Mouse (Mus musculus): ENCODE measurements around the gene Coq4. TPM values are rescaled to one million over a fixed set of nuclear protein-coding genes. Genes with fewer than 3 reads are reported as not detected.

The Coq4 gene
- polyA plus RNA-seq (2015; fragmentation: Nextera tagmentation; extraction: Ambion mirVana), result 28.2 and 31.6 TPM in 2 replicates

DNA sequence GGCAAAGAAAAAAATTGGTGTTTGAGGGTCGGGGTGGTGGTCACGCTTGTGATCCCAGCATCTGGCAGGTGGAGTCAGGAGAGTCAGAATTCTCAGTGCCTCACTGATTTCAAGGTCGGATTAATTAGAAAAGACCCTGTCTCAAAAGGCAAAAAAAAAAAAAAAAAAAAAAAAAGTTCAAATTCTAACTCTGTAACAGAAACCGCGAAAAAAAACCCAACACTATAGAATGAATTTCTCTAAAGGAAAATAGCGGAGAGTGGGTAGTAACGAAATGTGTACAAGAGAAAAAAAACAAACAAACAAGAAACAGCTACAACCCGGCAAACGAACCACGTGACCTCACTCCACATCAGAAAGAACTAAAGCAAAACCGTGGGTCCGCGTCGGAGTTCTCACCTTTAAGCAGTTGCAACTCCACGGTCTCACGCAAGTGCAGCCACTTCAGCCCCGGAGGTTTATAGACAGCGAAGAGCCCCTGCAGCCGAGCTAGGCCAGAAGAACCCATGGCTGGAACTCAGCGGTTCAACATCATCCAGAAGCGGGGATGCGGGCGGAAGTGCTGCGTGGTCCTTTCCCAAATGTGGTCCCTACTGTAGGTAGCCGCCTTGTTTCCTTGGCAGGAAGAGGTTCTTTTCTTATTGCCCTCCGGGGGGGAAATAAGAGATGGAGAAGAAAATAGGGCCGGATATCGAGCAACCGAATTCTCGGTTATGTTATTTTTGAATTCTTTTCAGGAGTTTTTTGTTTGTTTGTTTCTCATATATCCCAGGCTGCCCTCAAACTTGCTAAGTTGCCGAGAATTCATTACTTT is at the start of gene Coq4:
TSS of gene Coq4 (plus strand) at position 390 of the 814 bp plus-strand sequence.
- peak within 1 kb of the TSS; percentile 66 for H3K4me3 ChIP-seq
- peak within 1 kb of the TSS; percentile 85 for H3K4me2 ChIP-seq (replicated peaks)
- H3K36me3 ChIP-seq, result peaks cover 42% of the 10 kb centered on the region
- ATAC-seq (replicated peaks), result peak; percentile 90
- H3K27me3 ChIP-seq, result no peaks in the 10 kb centered on the region
- H3K9me3 ChIP-seq, result no peaks in the 10 kb centered on the region
- H3K9ac ChIP-seq (replicated peaks), result peak within 1 kb of the TSS; percentile 73
- WGBS, result 1% methylated on average over 31 of the region's 31 CpGs
- peak within 1 kb of the TSS; percentile 86 for H3K27ac ChIP-seq (replicated peaks)
- peaks cover 18% of the 10 kb centered on the region for H3K4me1 ChIP-seq

DNA sequence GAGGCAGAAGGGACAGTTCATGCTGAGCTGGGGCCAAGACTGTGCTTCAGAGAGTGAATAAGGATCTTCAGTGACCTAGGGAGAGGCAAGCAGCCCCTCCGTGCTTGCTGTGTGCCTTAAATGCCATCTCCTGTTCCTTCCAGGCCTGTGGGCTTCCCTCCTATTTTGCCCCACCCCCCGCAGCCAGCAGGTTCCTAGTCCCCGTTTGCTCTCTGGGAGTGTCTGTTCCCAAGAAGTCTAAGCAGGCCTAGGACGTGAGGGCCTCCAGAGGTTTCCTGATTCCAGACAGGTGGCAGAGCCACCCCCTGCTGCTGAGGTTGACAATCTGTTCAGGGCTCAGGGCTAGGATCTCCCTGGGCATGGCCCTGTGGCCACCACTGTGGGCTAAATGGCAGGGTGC is 48.5 kb upstream of the Coq4 start:
- ATAC-seq (replicated peaks), result no peak
- 72% methylated on average over 4 of the region's 4 CpGs for WGBS
- H3K36me3 ChIP-seq, result peaks cover 50% of the 10 kb centered on the region

GRCm38 (mm10) chr2:29739368-29739767 is 47.9 kb upstream of the Coq4 start:
- ATAC-seq (replicated peaks), result no peak
- Histone ChIP-seq H3K36me3 (peaks cover 46% of the 10 kb centered on the region), H3K9me3 (no peaks in the 10 kb centered on the region), H3K4me1 (no peaks in the 10 kb centered on the region), H3K9ac (replicated peaks) (no peak overlapping the region), H3K4me2 (replicated peaks) (no peak overlapping the region), H3K27ac (replicated peaks) (no peak overlapping the region), H3K4me3 (no peak overlapping the region), H3K27me3 (no peaks in the 10 kb centered on the region)
- 74% methylated on average over 5 of the region's 5 CpGs for WGBS

More for the DNA sequence above, 48.5 kb upstream of the Coq4 start:
- Histone ChIP-seq H3K9ac (replicated peaks) (no peak overlapping the region), H3K27ac (replicated peaks) (no peak overlapping the region), H3K27me3 (no peaks in the 10 kb centered on the region), H3K9me3 (no peaks in the 10 kb centered on the region), H3K4me1 (no peaks in the 10 kb centered on the region), H3K4me3 (no peak overlapping the region), H3K4me2 (replicated peaks) (no peak overlapping the region)

GRCm38 (mm10) chr2:29741207-29741606 is 46.1 kb upstream of the Coq4 start:
- H3K36me3 ChIP-seq, result peaks cover 31% of the 10 kb centered on the region
- no peaks in the 10 kb centered on the region for H3K4me1 ChIP-seq
- H3K27me3 ChIP-seq, result peaks cover 3% of the 10 kb centered on the region
- H3K9ac ChIP-seq (replicated peaks), result no peak overlapping the region
- no peak overlapping the region for H3K4me3 ChIP-seq
- no peak overlapping the region for H3K4me2 ChIP-seq (replicated peaks)
- WGBS, result 92% methylated on average over 6 of the region's 6 CpGs
- no peak for ATAC-seq (replicated peaks)
- no peaks in the 10 kb centered on the region for H3K9me3 ChIP-seq
- no peak overlapping the region for H3K27ac ChIP-seq (replicated peaks)

DNA sequence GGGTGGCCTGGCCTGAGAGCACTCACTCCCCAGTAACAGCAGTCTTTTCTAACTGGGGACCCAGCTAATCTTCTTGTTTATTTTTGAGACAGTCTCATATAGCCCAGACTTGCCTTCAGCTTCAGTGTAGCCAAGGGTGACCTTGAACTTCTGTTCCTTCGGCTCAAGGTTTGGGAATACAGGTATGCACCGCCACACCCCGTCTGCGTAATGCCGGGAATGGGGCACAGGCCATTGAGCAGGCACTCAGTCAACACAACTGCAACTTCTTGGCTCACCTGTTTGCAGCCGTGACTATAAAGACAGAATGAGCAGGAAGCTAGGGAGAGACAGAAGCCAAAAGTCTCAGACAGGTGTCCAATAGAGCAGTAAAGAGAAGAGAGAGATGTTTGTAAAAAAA is 43.0 kb upstream of the Coq4 start:
- Histone ChIP-seq H3K9me3 (no peaks in the 10 kb centered on the region), H3K27ac (replicated peaks) (no peak overlapping the region), H3K4me1 (peaks cover 5% of the 10 kb centered on the region), H3K36me3 (peaks cover 7% of the 10 kb centered on the region; the same call in 1 of the 2 replicates), H3K4me3 (no peak overlapping the region), H3K27me3 (peaks cover 23% of the 10 kb centered on the region), H3K4me2 (replicated peaks) (no peak overlapping the region), H3K9ac (replicated peaks) (no peak overlapping the region)
- 93% methylated on average over 6 of the region's 6 CpGs for WGBS
- no peak for ATAC-seq (replicated peaks)

DNA sequence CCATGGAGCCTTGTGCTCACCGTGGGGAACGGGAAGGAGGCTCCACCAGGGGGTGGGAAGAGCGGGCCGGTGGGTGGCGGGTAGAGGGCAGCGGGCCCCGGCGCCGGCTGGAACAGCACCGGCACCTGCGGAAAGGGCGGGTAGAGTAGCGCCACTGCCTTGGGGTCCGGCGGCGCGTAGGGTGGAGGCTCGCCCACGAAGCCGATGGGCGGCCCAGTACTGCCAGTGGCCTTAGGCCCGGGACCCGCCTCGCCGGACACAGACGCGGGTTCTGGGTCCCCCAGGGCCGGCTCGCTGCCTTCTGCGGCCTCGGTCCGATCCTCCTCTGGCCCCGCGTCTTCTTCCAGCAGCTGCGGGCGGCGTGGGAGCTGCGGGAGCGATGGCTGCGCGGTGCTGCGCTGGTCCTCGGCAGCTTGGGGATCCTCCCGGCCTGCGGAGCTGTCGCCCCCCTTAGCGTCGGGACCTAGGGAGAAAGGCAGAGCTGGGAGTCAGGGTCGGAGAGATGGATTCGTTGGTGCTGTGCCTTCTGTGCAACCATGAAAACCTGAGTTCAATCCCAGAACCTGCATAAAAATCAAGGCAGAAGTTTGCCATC is 40.0 kb upstream of the Coq4 start:
- no peaks in the 10 kb centered on the region for H3K36me3 ChIP-seq
- peaks cover 47% of the 10 kb centered on the region for H3K27me3 ChIP-seq
- peak overlapping the region; percentile 36 for H3K9ac ChIP-seq (replicated peaks)
- peaks cover under 1% of the 10 kb centered on the region; the same call in 1 of the 2 replicates for H3K9me3 ChIP-seq
- 2% methylated on average over 50 of the region's 50 CpGs for WGBS
- H3K4me2 ChIP-seq (replicated peaks), result peak overlapping the region; percentile 52
- H3K4me1 ChIP-seq, result peaks cover 5% of the 10 kb centered on the region
- H3K4me3 ChIP-seq, result peak overlapping the region; percentile 34
- no peak for ATAC-seq (replicated peaks)
- H3K27ac ChIP-seq (replicated peaks), result no peak overlapping the region

GRCm38 (mm10) chr2:29747852-29748251 is 39.4 kb upstream of the Coq4 start:
- Histone ChIP-seq H3K4me1 (peaks cover 5% of the 10 kb centered on the region), H3K9me3 (peaks cover 3% of the 10 kb centered on the region; the same call in 1 of the 2 replicates), H3K27ac (replicated peaks) (no peak overlapping the region), H3K4me3 (no peak overlapping the region), H3K4me2 (replicated peaks) (no peak overlapping the region), H3K27me3 (peaks cover 52% of the 10 kb centered on the region), H3K9ac (replicated peaks) (no peak overlapping the region), H3K36me3 (no peaks in the 10 kb centered on the region)
- 51% methylated on average over 5 of the region's 5 CpGs for WGBS
- ATAC-seq (replicated peaks), result no peak

GRCm38 (mm10) chr2:29748499-29748898 is 38.8 kb upstream of the Coq4 start:
- no peak for ATAC-seq (replicated peaks)
- H3K9ac ChIP-seq (replicated peaks), result no peak overlapping the region
- no peak overlapping the region for H3K4me2 ChIP-seq (replicated peaks)
- H3K36me3 ChIP-seq, result no peaks in the 10 kb centered on the region
- H3K9me3 ChIP-seq, result peaks cover 3% of the 10 kb centered on the region; the same call in 1 of the 2 replicates
- no peak overlapping the region for H3K4me3 ChIP-seq
- H3K27ac ChIP-seq (replicated peaks), result no peak overlapping the region
- 84% methylated on average over 4 of the region's 4 CpGs for WGBS
- H3K27me3 ChIP-seq, result peaks cover 56% of the 10 kb centered on the region
- H3K4me1 ChIP-seq, result peaks cover 5% of the 10 kb centered on the region

GRCm38 (mm10) chr2:29751497-29751896 is 35.8 kb upstream of the Coq4 start, which contains the start of gene Gm13420:
TSS of gene Gm13420 (minus strand) at chr2:29751685.
- H3K9ac ChIP-seq (replicated peaks), result no peak within 1 kb of the TSS
- peaks cover 52% of the 10 kb centered on the region for H3K27me3 ChIP-seq
- H3K27ac ChIP-seq (replicated peaks), result no peak within 1 kb of the TSS
- 6% methylated on average over 28 of the region's 28 CpGs for WGBS
- H3K36me3 ChIP-seq, result no peaks in the 10 kb centered on the region
- peaks cover 5% of the 10 kb centered on the region for H3K4me1 ChIP-seq
- ATAC-seq (replicated peaks), result no peak
- no peak within 1 kb of the TSS for H3K4me2 ChIP-seq (replicated peaks)
- peaks cover 3% of the 10 kb centered on the region; the same call in 1 of the 2 replicates for H3K9me3 ChIP-seq
- no peak within 1 kb of the TSS for H3K4me3 ChIP-seq

DNA sequence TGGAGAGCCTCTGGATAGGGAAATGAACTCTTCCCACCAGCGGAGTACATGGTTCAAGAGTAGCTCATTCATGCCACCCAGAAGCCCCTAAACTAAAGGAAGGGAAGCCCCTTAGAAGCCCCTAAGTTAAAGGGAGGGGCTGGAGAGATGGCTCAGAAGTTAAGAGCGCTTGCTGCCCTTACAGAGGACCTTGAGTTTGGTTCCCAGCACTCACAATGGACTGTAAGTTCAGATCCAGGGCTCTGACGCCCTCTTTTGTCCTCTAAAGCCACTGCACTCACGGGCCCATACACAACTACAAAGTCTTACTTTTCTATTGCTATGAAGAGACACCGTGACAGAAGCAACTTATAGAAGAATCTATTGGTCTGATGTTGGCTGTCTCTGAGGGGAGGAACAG is 34.9 kb upstream of the Coq4 start:
- peaks cover 1% of the 10 kb centered on the region for H3K4me1 ChIP-seq
- no peak overlapping the region for H3K4me3 ChIP-seq
- 84% methylated on average over 5 of the region's 5 CpGs for WGBS
- peaks cover 3% of the 10 kb centered on the region; the same call in 1 of the 2 replicates for H3K9me3 ChIP-seq
- H3K9ac ChIP-seq (replicated peaks), result no peak overlapping the region
- ATAC-seq (replicated peaks), result no peak
- H3K27ac ChIP-seq (replicated peaks), result no peak overlapping the region
- peaks cover 47% of the 10 kb centered on the region for H3K27me3 ChIP-seq
- H3K4me2 ChIP-seq (replicated peaks), result no peak overlapping the region
- H3K36me3 ChIP-seq, result no peaks in the 10 kb centered on the region

GRCm38 (mm10) chr2:29755693-29756092 is 31.6 kb upstream of the Coq4 start:
- no peak overlapping the region for H3K4me3 ChIP-seq
- no peak overlapping the region for H3K9ac ChIP-seq (replicated peaks)
- H3K9me3 ChIP-seq, result peaks cover 3% of the 10 kb centered on the region; the same call in 1 of the 2 replicates
- no peak for ATAC-seq (replicated peaks)
- no peaks in the 10 kb centered on the region for H3K36me3 ChIP-seq
- peaks cover 25% of the 10 kb centered on the region for H3K27me3 ChIP-seq
- H3K4me1 ChIP-seq, result no peaks in the 10 kb centered on the region
- H3K4me2 ChIP-seq (replicated peaks), result no peak overlapping the region
- H3K27ac ChIP-seq (replicated peaks), result no peak overlapping the region

DNA sequence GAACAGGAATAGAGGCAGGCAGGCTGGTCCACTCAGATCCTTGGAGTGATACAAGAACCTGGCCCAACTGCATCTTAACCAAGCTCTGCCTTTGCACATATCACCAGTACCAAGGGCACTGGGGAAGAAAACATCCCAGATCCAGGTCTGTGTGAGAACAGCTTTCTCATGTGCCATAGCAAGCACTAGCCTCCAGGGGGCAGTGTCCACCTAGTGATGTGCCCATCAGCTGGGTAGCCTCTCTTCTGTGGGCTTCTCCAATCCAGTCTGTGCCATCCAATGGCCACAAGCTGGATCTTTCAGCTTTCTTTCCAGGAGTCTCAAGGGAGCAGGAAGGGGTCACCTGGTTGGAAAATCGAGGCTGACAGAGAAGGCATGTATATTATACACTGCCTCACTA is 22.5 kb upstream of the Coq4 start:
- H3K27ac ChIP-seq (replicated peaks), result no peak overlapping the region
- ATAC-seq (replicated peaks), result 0 out of 2 replicates have a peak, but pooled peaks have one; percentile 48
- no peaks in the 10 kb centered on the region for H3K36me3 ChIP-seq
- H3K4me2 ChIP-seq (replicated peaks), result no peak overlapping the region
- WGBS, result 4% methylated on average over 1 of the region's 1 CpGs
- no peaks in the 10 kb centered on the region for H3K9me3 ChIP-seq
- no peaks in the 10 kb centered on the region for H3K4me1 ChIP-seq
- no peak overlapping the region for H3K4me3 ChIP-seq
- H3K27me3 ChIP-seq, result no peaks in the 10 kb centered on the region
- no peak overlapping the region for H3K9ac ChIP-seq (replicated peaks)

All from forebrain, embryonic 15.5 days (tissue).